Mouse (Mus musculus) liver (tissue): ENCODE results near the gene Dlg3.

Experiments
- DNase-seq: peaks from one replicate; pipeline ENCODE4 v3.0.0-alpha.2; 2020; ENCODE audit warnings: mixed read lengths

Gene Dlg3

DNA sequence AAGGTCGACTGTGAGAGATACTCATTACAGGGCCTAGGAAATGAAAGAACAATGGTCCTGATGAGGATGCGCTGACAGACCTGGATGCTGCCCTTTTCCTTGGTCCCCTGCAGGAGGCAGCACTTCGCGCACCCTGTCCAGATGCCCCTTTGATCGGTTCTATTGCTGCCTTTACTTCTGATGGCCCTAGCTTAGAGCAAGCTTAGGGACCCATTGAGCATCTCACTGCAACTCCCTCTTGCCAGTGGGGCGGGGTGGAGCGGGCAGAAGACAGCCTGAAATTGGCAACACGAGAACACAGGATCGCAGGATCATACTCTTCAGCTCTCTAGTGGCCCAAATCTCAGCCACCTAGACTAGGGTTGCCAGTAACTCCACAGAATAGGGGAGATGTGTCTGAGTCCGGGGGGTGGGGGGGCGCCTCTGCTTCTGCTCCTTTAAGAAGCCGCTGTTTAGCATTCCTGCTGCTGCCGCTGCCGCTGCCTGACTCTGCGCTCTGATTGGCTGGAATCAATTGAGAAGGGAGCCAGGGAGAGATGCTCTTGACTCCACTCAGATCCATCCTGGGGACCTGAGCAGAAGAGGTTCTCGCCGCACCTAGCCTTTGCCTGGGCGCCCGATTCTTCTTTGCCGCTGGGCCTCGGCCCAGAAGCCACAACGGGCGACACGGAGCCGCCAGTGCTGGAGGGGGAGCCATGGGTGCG, at the start of gene Dlg3:
Dlg3 (plus strand) TSS at position 542 of the 704 bp plus-strand sequence.
- DNase-seq = no peak

DNA sequence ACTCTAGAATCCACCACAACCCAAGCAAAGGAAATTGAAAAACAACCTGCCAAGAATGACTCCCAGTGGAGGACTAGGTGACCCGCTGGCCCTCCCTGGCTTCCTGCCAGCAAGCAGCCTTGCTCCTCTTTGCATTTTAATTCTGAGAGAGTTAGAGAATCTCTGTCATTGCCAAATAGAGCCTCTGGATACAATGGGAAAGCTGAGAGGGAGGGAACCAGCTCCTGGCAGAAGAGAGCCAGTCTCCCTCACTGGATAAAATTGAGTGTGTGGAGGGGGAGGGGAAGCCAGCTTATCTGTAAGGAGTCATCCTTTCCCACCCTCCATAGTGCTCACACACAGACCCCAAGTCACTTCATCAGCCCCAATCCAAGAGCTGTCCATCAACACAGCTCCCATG, 38.6 kb upstream of the Dlg3 start:
- DNase-seq = no peak

- DNase-seq = peak; percentile 22
Observed at GRCm38 (mm10) chrX:100729665-100730188, 37.8 kb upstream of the Dlg3 start, which contains the start of gene Gdpd2. Gene Gdpd2 (plus strand): TSS chrX:100729873.

GRCm38 (mm10) chrX:100730266-100730665, 37.3 kb upstream of the Dlg3 start:
- DNase-seq = no peak

GRCm38 (mm10) chrX:100734359-100734758, 33.2 kb upstream of the Dlg3 start:
- DNase-seq = no peak

DNA sequence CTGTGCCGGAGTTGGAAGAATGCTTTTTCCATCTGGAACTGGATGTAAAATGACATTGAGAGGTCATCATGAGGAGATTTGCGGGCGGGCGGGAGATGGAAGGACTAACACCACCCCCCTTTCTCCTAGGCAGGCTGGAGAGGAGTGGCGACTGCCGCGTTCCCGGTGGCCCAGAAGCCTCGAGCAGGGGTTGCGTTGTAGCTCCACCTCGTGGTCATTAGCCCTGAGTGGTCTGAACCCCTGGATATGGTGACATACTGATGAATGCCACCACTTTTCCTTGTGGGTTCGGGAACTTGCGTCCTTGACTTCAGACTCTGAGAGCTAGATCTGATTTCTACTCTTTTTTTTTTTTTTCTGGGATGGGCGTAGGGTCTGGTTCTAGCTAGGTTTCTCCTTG, 28.6 kb upstream of the Dlg3 start:
- DNase-seq = peak; percentile 36

DNA sequence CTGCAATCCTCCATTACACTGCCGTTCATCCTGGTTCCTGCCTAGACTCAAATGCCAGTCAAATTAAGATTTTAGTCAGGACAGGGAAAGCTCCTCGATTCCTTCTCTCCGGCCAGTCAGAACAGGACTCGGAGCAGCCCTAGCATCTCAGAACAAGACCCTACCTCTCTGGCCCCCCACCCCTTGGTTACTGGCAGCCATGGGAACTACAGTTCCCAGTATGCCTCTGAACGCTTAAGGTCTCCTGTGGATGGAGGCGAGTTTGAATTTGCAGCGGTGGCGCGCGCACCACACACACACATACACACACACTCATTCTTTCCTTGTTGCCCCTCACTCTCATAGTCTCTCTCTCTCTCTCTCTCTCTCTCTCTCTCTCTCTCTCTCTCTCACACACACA, 28.1 kb upstream of the Dlg3 start:
- no peak for DNase-seq

DNA sequence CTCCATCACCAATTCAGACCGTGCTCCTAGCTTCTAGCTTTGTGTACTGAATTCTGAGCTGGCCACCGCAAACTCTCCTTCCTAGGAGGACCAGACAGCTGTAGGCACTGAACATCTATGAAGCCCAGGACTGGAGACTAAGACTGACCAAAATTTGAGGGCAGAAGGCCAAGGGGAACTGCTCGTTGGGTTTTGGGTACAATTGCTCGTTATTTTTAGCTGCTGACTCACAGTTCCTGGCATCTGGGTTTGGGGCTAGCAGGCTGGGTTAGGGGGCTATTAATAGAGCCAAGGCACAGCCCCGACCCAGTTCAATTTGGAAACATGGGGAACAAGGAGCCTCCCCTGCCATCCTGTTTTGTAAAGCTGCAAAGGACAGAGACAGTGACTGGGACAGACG, 26.7 kb upstream of the Dlg3 start:
- DNase-seq = no peak

DNA sequence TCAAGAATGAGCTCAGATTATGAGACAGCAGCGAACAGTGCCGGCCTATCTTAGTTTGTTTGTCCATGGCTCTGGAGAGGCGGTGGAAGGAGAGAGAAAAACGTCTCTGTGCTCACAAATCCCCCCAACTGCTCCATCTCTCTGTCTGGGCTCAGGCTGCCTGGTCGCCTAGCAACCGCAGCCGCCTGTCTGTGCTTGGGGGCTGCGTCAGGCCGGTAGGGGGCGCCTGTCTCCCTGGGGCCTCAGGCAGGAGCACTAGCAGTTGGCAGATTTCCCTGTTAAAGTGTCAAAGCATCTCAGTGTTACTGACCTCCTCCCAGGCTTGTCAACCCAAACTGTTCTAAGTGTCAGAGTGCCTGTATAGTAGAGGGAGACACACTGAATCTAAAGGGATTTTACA, 25.6 kb upstream of the Dlg3 start:
- peak; percentile 56 for DNase-seq

DNA sequence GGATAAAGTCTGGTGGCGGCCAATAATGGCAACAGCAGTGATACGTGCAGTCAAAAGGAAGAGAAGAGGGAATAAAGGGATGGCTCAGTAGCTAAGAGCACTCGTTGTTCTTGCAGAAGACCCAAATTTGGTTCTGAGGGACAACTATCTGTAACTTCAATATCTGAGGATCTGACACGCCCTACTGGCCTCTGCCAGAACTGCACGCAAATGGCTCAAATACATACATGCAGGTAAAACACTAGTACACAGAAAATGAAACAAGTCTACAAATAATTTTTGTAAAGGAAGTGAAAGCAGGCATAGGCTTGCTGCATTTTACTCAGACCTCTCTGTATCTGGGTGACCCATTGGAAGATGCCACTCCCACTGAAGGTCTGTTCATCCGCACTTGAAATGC, 1.7 kb upstream of the Dlg3 start:
- no peak for DNase-seq

GRCm38 (mm10) chrX:100767885-100768626, 534 bp downstream of the Dlg3 start:
- DNase-seq = no peak

- no peak for DNase-seq
Observed at GRCm38 (mm10) chrX:100769281-100769680, 1.8 kb downstream of the Dlg3 start.

- DNase-seq = peak; percentile 59
Observed at GRCm38 (mm10) chrX:100774341-100774811, 6.9 kb downstream of the Dlg3 start.

GRCm38 (mm10) chrX:100775405-100775804, 7.9 kb downstream of the Dlg3 start:
- no peak for DNase-seq

- DNase-seq = peak; percentile 48
Observed at GRCm38 (mm10) chrX:100776494-100776893, 9.0 kb downstream of the Dlg3 start.

DNA sequence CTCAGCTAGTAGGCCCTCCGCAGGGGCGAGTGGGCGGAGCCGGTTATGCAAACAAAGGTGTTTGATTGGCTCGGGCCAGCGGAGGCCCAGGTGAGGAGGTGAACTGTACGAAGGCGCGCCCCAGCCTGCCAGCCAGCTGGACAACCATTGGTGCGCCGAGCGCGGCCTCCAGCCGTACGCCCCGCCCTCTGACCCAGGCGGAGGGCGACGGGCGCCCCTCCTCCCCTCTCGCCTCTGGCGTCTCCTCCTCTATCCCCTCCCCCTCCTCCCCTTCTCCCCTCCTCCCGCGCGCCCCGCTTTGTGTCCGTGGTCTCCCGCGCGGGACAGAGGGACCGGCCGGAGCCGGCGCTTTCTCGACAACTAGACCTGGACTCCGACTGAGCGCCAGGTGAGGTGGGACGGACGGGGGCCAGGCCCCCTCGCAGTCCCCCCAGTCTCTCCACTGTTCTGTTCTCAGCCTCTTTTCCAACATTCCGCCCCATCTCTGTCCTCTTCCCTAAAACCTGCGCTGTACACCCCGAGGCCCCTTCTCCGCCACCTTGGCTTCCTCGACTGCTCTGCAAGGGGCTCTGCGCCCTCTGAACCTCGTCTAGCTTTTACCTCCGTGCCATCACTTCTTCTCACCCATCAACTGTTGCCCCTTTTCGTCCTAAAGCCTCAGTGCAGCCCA, 9.6 kb downstream of the Dlg3 start:
- DNase-seq = peak; percentile 84

DNA sequence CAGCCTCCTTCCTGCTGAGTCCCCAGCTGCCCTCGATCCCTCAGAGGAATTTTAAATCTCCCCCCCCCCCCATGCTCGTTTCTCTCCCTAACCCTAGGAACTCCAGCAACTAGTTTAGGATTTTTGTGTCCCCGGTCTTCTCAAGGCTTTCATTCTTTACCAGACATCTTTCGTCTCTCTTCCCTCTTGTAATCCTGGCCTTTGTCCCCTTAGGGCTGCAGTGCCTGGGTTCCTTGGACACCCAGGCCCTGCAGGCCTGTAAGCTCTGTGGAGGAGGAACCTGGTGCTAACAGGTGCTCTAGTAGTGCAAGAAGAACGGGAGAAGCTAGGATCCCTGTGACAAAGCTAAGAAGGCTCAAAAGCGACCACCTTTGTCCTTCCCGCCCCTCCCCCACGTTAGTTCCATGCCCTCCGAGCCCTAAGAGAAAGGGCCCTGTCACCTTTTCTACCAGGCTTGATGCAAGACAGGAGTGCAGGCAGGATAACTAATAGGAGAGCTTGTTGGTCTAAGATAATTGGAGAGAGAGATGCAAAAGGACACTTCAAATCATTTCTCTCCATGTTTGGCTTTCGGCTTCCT, 10.2 kb downstream of the Dlg3 start:
- no peak for DNase-seq

GRCm38 (mm10) chrX:100778397-100778796, 10.9 kb downstream of the Dlg3 start:
- DNase-seq = no peak

- no peak for DNase-seq
Observed at GRCm38 (mm10) chrX:100789322-100789721, 21.8 kb downstream of the Dlg3 start.

- no peak for DNase-seq
Observed at GRCm38 (mm10) chrX:100796041-100796740, 28.7 kb downstream of the Dlg3 start.

- no peak for DNase-seq
Observed at GRCm38 (mm10) chrX:100796741-100797090, 29.2 kb downstream of the Dlg3 start.

- no peak for DNase-seq
Observed at GRCm38 (mm10) chrX:100797370-100797769, 29.8 kb downstream of the Dlg3 start.
